Mouse (Mus musculus): ENCODE measurements around the gene Cadm4. TPM values are rescaled to one million over a fixed set of nuclear protein-coding genes. Genes with fewer than 3 reads are reported as not detected.

The Cadm4 gene
- 0.54 and 0.63 TPM in 2 replicates for polyA plus RNA-seq (2016; fragmentation: Nextera tagmentation; extraction: Ambion mirVana)

- H3K36me3 ChIP-seq = no peaks in the 10 kb centered on the region
- peak within 1 kb of the TSS; percentile 78 for H3K27ac ChIP-seq
- H3K9me3 ChIP-seq = no peaks in the 10 kb centered on the region
- peaks cover 21% of the 10 kb centered on the region for H3K4me1 ChIP-seq
- DNase-seq (ENCODE audit: low spot score) = peak; percentile 88
- 2% methylated on average over 72 of the region's 83 CpGs for WGBS
- H3K27me3 ChIP-seq (ENCODE audit: insufficient read depth, poor library complexity, severe bottlenecking) = peaks cover 82% of the 10 kb centered on the region
- peak within 1 kb of the TSS; percentile 75 for H3K4me3 ChIP-seq
Observed at GRCm38 (mm10) chr7:24481474-24482207, at the start of gene Cadm4. Cadm4 (plus strand) TSS chr7:24482023.

GRCm38 (mm10) chr7:24435305-24435704 lies 46.5 kb upstream of the Cadm4 start:
- no peak overlapping the region for H3K27ac ChIP-seq
- no peak for DNase-seq (ENCODE audit: low spot score)
- no peaks in the 10 kb centered on the region for H3K36me3 ChIP-seq
- H3K4me1 ChIP-seq = peaks cover 28% of the 10 kb centered on the region
- H3K9me3 ChIP-seq = peaks cover 4% of the 10 kb centered on the region; the same call in 1 of the 2 replicates
- H3K4me3 ChIP-seq = no peak overlapping the region
- H3K27me3 ChIP-seq (ENCODE audit: insufficient read depth, poor library complexity, severe bottlenecking) = peaks cover 41% of the 10 kb centered on the region
- WGBS = 76% methylated on average over 5 of the region's 5 CpGs

GRCm38 (mm10) chr7:24437981-24438380 lies 43.8 kb upstream of the Cadm4 start:
- Histone ChIP-seq H3K4me1 (peaks cover 15% of the 10 kb centered on the region), H3K9me3 (no peaks in the 10 kb centered on the region), H3K4me3 (no peak overlapping the region), H3K36me3 (no peaks in the 10 kb centered on the region), H3K27ac (peak overlapping the region; percentile 38; the same call in 1 of the 2 replicates), H3K27me3 (ENCODE audit: insufficient read depth, poor library complexity, severe bottlenecking) (peaks cover 19% of the 10 kb centered on the region)
- WGBS = 39% methylated on average over 10 of the region's 10 CpGs
- no peak for DNase-seq (ENCODE audit: low spot score)

GRCm38 (mm10) chr7:24439191-24439590 lies 42.6 kb upstream of the Cadm4 start:
- no peak overlapping the region for H3K4me3 ChIP-seq
- no peak overlapping the region for H3K27ac ChIP-seq
- DNase-seq (ENCODE audit: low spot score) = no peak
- peaks cover 7% of the 10 kb centered on the region for H3K27me3 ChIP-seq (ENCODE audit: insufficient read depth, poor library complexity, severe bottlenecking)
- no peaks in the 10 kb centered on the region for H3K36me3 ChIP-seq
- H3K4me1 ChIP-seq = peaks cover 14% of the 10 kb centered on the region
- H3K9me3 ChIP-seq = no peaks in the 10 kb centered on the region
- 78% methylated on average over 6 of the region's 6 CpGs for WGBS

- H3K36me3 ChIP-seq = no peaks in the 10 kb centered on the region
- no peak overlapping the region for H3K4me3 ChIP-seq
Observed at GRCm38 (mm10) chr7:24439891-24440290, 41.9 kb upstream of the Cadm4 start.

GRCm38 (mm10) chr7:24441785-24442184 lies 40.0 kb upstream of the Cadm4 start:
- Histone ChIP-seq H3K36me3 (no peaks in the 10 kb centered on the region), H3K4me1 (peaks cover 8% of the 10 kb centered on the region), H3K4me3 (no peak overlapping the region), H3K27ac (no peak overlapping the region), H3K27me3 (ENCODE audit: insufficient read depth, poor library complexity, severe bottlenecking) (no peaks in the 10 kb centered on the region), H3K9me3 (no peaks in the 10 kb centered on the region)
- 10% methylated on average over 1 of the region's 1 CpGs for WGBS
- DNase-seq (ENCODE audit: low spot score) = no peak

More at GRCm38 (mm10) chr7:24439891-24440290, 41.9 kb upstream of the Cadm4 start:
- no peak for DNase-seq (ENCODE audit: low spot score)
- Histone ChIP-seq H3K9me3 (no peaks in the 10 kb centered on the region), H3K27ac (no peak overlapping the region), H3K27me3 (ENCODE audit: insufficient read depth, poor library complexity, severe bottlenecking) (0 out of 2 replicates have a peak, but pooled peaks cover 4% of the 10 kb centered on the region), H3K4me1 (peaks cover 14% of the 10 kb centered on the region)
- WGBS = 64% methylated on average over 5 of the region's 7 CpGs

- no peak for DNase-seq (ENCODE audit: low spot score)
- peaks cover 8% of the 10 kb centered on the region for H3K4me1 ChIP-seq
Observed at GRCm38 (mm10) chr7:24442313-24442712, 39.5 kb upstream of the Cadm4 start.

GRCm38 (mm10) chr7:24445266-24445926 lies 36.4 kb upstream of the Cadm4 start:
- DNase-seq (ENCODE audit: low spot score) = no peak
- no peaks in the 10 kb centered on the region for H3K36me3 ChIP-seq
- 89% methylated on average over 9 of the region's 9 CpGs for WGBS

More at GRCm38 (mm10) chr7:24442313-24442712, 39.5 kb upstream of the Cadm4 start:
- Histone ChIP-seq H3K27me3 (ENCODE audit: insufficient read depth, poor library complexity, severe bottlenecking) (no peaks in the 10 kb centered on the region), H3K36me3 (no peaks in the 10 kb centered on the region), H3K27ac (no peak overlapping the region), H3K4me3 (no peak overlapping the region), H3K9me3 (no peaks in the 10 kb centered on the region)
- WGBS = 66% methylated on average over 8 of the region's 8 CpGs

GRCm38 (mm10) chr7:24446697-24447340 lies 35.0 kb upstream of the Cadm4 start:
- no peaks in the 10 kb centered on the region for H3K36me3 ChIP-seq
- WGBS = 72% methylated on average over 7 of the region's 7 CpGs
- no peaks in the 10 kb centered on the region for H3K9me3 ChIP-seq
- H3K27ac ChIP-seq = no peak overlapping the region
- no peak overlapping the region for H3K4me3 ChIP-seq
- no peaks in the 10 kb centered on the region for H3K27me3 ChIP-seq (ENCODE audit: insufficient read depth, poor library complexity, severe bottlenecking)
- no peak for DNase-seq (ENCODE audit: low spot score)
- 0 out of 2 replicates have a peak, but pooled peaks cover 3% of the 10 kb centered on the region for H3K4me1 ChIP-seq

More at GRCm38 (mm10) chr7:24445266-24445926, 36.4 kb upstream of the Cadm4 start:
- H3K9me3 ChIP-seq = no peaks in the 10 kb centered on the region
- no peaks in the 10 kb centered on the region for H3K27me3 ChIP-seq (ENCODE audit: insufficient read depth, poor library complexity, severe bottlenecking)
- 0 out of 2 replicates have a peak, but pooled peaks cover under 1% of the 10 kb centered on the region for H3K4me1 ChIP-seq
- H3K27ac ChIP-seq = no peak overlapping the region
- H3K4me3 ChIP-seq = no peak overlapping the region

GRCm38 (mm10) chr7:24448782-24449517 lies 32.9 kb upstream of the Cadm4 start:
- Histone ChIP-seq H3K9me3 (no peaks in the 10 kb centered on the region), H3K27ac (no peak overlapping the region), H3K36me3 (no peaks in the 10 kb centered on the region), H3K4me1 (0 out of 2 replicates have a peak, but pooled peaks cover 3% of the 10 kb centered on the region), H3K4me3 (no peak overlapping the region), H3K27me3 (ENCODE audit: insufficient read depth, poor library complexity, severe bottlenecking) (peaks cover 6% of the 10 kb centered on the region; the same call in 1 of the 2 replicates)
- WGBS = 46% methylated on average over 14 of the region's 14 CpGs
- no peak for DNase-seq (ENCODE audit: low spot score)

GRCm38 (mm10) chr7:24450585-24451017 lies 31.2 kb upstream of the Cadm4 start:
- H3K4me3 ChIP-seq = no peak overlapping the region
- no peak for DNase-seq (ENCODE audit: low spot score)
- no peaks in the 10 kb centered on the region for H3K36me3 ChIP-seq
- H3K27me3 ChIP-seq (ENCODE audit: insufficient read depth, poor library complexity, severe bottlenecking) = peaks cover 6% of the 10 kb centered on the region; the same call in 1 of the 2 replicates
- H3K27ac ChIP-seq = no peak overlapping the region
- 0 out of 2 replicates have a peak, but pooled peaks cover 3% of the 10 kb centered on the region for H3K4me1 ChIP-seq
- 48% methylated on average over 9 of the region's 9 CpGs for whole genome bisulfite sequencing
- no peaks in the 10 kb centered on the region for H3K9me3 ChIP-seq

- Histone ChIP-seq H3K9me3 (no peaks in the 10 kb centered on the region), H3K4me3 (no peak within 1 kb of the TSS), H3K36me3 (no peaks in the 10 kb centered on the region), H3K27ac (no peak within 1 kb of the TSS), H3K27me3 (ENCODE audit: insufficient read depth, poor library complexity, severe bottlenecking) (peaks cover 6% of the 10 kb centered on the region; the same call in 1 of the 2 replicates), H3K4me1 (0 out of 2 replicates have a peak, but pooled peaks cover 3% of the 10 kb centered on the region)
- WGBS = 73% methylated on average over 9 of the region's 9 CpGs
- DNase-seq (ENCODE audit: low spot score) = no peak
Observed at GRCm38 (mm10) chr7:24451855-24452311, 29.9 kb upstream of the Cadm4 start, which contains the start of gene Irgc1. Irgc1 (minus strand) TSS chr7:24452297.
